Mouse (Mus musculus) MEL (cell line): ENCODE data around the gene Atp2c1. TPM values are rescaled to one million over a fixed set of nuclear protein-coding genes. Genes with fewer than 3 reads are reported as not detected.

Experiments used
- DNase-seq: peaks from one replicate; pipeline ENCODE4 v3.0.0; 2011; ENCODE audit warnings: low read depth, low spot score
- H3K27ac ChIP-seq: 2 replicates; pipeline ENCODE4 v1.5.1; 2012; ENCODE audit warnings: low read depth, mild to moderate bottlenecking, control low read depth, low read length, moderate library complexity; ENCODE audit not compliant: control insufficient read depth
- H3K27me3 ChIP-seq, 2 experiments: fragments of 150-350 bp in 1 of 2; sonication (generic) in 1 of 2; 2 replicates each; pipeline ENCODE4 v1.6.1; 2012; ENCODE audit warnings: low read length in 2 of 2, mild to moderate bottlenecking in 2 of 2, improper control_type of control experiment in 1 of 2, moderate library complexity in 1 of 2; ENCODE audit not compliant: insufficient read depth in 2 of 2, control insufficient read depth in 1 of 2
- H3K36me3 ChIP-seq, 2 experiments: 2 replicates each; pipeline ENCODE4 v1.6.1; 2012 to 2014; ENCODE audit warnings: low read length in 2 of 2, improper control_type of control experiment in 1 of 2, inconsistent platforms in 1 of 2, mild to moderate bottlenecking in 1 of 2; ENCODE audit not compliant: insufficient read depth in 2 of 2, control insufficient read depth in 1 of 2
- H3K4me1 ChIP-seq, 2 experiments: fragments of 150-350 bp in 1 of 2; sonication (generic) in 1 of 2; 2 replicates each; pipeline ENCODE4 v1.6.1; 2012; ENCODE audit warnings: low read length in 2 of 2, improper control_type of control experiment in 1 of 2, mild to moderate bottlenecking in 1 of 2; ENCODE audit not compliant: insufficient read depth in 2 of 2, control insufficient read depth in 1 of 2
- H3K4me3 ChIP-seq, 2 experiments: fragments of 150-350 bp in 1 of 2; sonication (generic) in 1 of 2; 2 replicates each; pipeline ENCODE4 v1.5.1; 2012; ENCODE audit warnings: low read depth in 2 of 2, low read length in 2 of 2, mild to moderate bottlenecking in 2 of 2, moderate library complexity in 2 of 2, control low read depth in 1 of 2, improper control_type of control experiment in 1 of 2; ENCODE audit not compliant: control insufficient read depth in 1 of 2, insufficient read depth in 1 of 2
- H3K79me2 ChIP-seq: 2 replicates; pipeline ENCODE4 v1.6.1; 2012; ENCODE audit warnings: mild to moderate bottlenecking, low read length, moderate library complexity; ENCODE audit not compliant: control insufficient read depth, poor library complexity, insufficient read depth
- H3K9ac ChIP-seq: 2 replicates; pipeline ENCODE4 v1.6.1; 2012; ENCODE audit warnings: low read depth, mild to moderate bottlenecking, control low read depth, low read length, moderate library complexity; ENCODE audit not compliant: control insufficient read depth, poor library complexity, severe bottlenecking
- H3K9me3 ChIP-seq: fragments of 150-350 bp; sonication (generic); replicated peaks from 2 replicates; pipeline ENCODE4 v1.6.1; 2012; ENCODE audit warnings: mild to moderate bottlenecking, low read length, improper control_type of control experiment, moderate library complexity; ENCODE audit not compliant: insufficient read depth
- BHLHE40 ChIP-seq: IDR thresholded peaks from 2 replicates; pipeline ENCODE4 v1.6.1; 2012; ENCODE audit warnings: low read depth, mild to moderate bottlenecking, inconsistent platforms, low read length, improper control_type of control experiment, borderline replicate concordance
- CHD2 ChIP-seq: IDR thresholded peaks from 2 replicates; pipeline ENCODE4 v1.6.1; 2011; ENCODE audit warnings: low read length, improper control_type of control experiment
- CTCF ChIP-seq, 3 experiments: IDR thresholded peaks in 2 of 3; conservative IDR thresholded peaks in 1 of 3; 2 replicates each; pipeline ENCODE4 v1.5.1; 2011 to 2012; ENCODE audit warnings: low read length in 3 of 3, low read depth in 2 of 3, mild to moderate bottlenecking in 2 of 3, improper control_type of control experiment in 1 of 3, inconsistent platforms in 1 of 3, mixed read lengths in 1 of 3, moderate library complexity in 1 of 3; ENCODE audit not compliant: control insufficient read depth in 1 of 3, insufficient read depth in 1 of 3, poor library complexity in 1 of 3, severe bottlenecking in 1 of 3
- E2F4 ChIP-seq: IDR thresholded peaks from 2 replicates; pipeline ENCODE4 v1.6.1; 2011; ENCODE audit warnings: low read depth, low read length, improper control_type of control experiment, borderline replicate concordance
- ELF1 ChIP-seq: IDR thresholded peaks from 2 replicates; pipeline ENCODE4 v1.6.1; 2014; ENCODE audit warnings: low read depth, mild to moderate bottlenecking, inconsistent platforms, low read length, improper control_type of control experiment, moderate library complexity
- ETS1 ChIP-seq: IDR thresholded peaks from 2 replicates; pipeline ENCODE4 v1.6.1; 2012; ENCODE audit warnings: low read depth, mild to moderate bottlenecking, inconsistent platforms, low read length, improper control_type of control experiment, moderate library complexity
- GABPA ChIP-seq: IDR thresholded peaks from 2 replicates; pipeline ENCODE4 v1.6.1; 2012; ENCODE audit warnings: low read depth, mild to moderate bottlenecking, inconsistent platforms, low read length, improper control_type of control experiment, moderate library complexity
- GATA1 ChIP-seq: IDR thresholded peaks from 2 replicates; pipeline ENCODE4 v1.6.1; 2011; ENCODE audit warnings: low read depth, low read length, improper control_type of control experiment
- HCFC1 ChIP-seq: IDR thresholded peaks from 2 replicates; pipeline ENCODE4 v1.6.1; 2012; ENCODE audit warnings: low read depth, mild to moderate bottlenecking, inconsistent platforms, low read length, improper control_type of control experiment, moderate library complexity
- MAFK ChIP-seq: IDR thresholded peaks from 2 replicates; pipeline ENCODE4 v1.6.1; 2011; ENCODE audit warnings: low read depth, mild to moderate bottlenecking, low read length, improper control_type of control experiment, borderline replicate concordance
- MAX ChIP-seq: IDR thresholded peaks from 2 replicates; pipeline ENCODE4 v1.6.1; 2011; ENCODE audit warnings: low read length, improper control_type of control experiment
- MAZ ChIP-seq: IDR thresholded peaks from 2 replicates; pipeline ENCODE4 v1.6.1; 2012; ENCODE audit warnings: low read depth, mild to moderate bottlenecking, inconsistent platforms, low read length, improper control_type of control experiment
- NELFE ChIP-seq: IDR thresholded peaks from 2 replicates; pipeline ENCODE4 v1.6.1; 2011; ENCODE audit warnings: low read depth, low read length, improper control_type of control experiment
- POLR2A ChIP-seq, 2 experiments: IDR thresholded peaks; 2 replicates each; pipeline ENCODE4 v1.6.1; 2011 to 2012; ENCODE audit warnings: low read length in 2 of 2, mild to moderate bottlenecking in 2 of 2, control low read depth in 1 of 2, improper control_type of control experiment in 1 of 2, low read depth in 1 of 2, moderate library complexity in 1 of 2; ENCODE audit not compliant: control insufficient read depth in 1 of 2, insufficient read depth in 1 of 2, poor library complexity in 1 of 2
- POLR2AphosphoS2 ChIP-seq: IDR thresholded peaks from 2 replicates; pipeline ENCODE4 v1.6.1; 2011; ENCODE audit warnings: low read length, improper control_type of control experiment
- RAD21 ChIP-seq: IDR thresholded peaks from 2 replicates; pipeline ENCODE4 v1.6.1; 2011; ENCODE audit warnings: mild to moderate bottlenecking, low read depth, low read length, improper control_type of control experiment
- RCOR1 ChIP-seq: IDR thresholded peaks from 2 replicates; pipeline ENCODE4 v1.6.1; 2012; ENCODE audit warnings: low read depth, mild to moderate bottlenecking, inconsistent platforms, low read length, improper control_type of control experiment
- TAL1 ChIP-seq: IDR thresholded peaks from 2 replicates; pipeline ENCODE4 v1.6.1; 2012; ENCODE audit warnings: mild to moderate bottlenecking, inconsistent platforms, low read length, moderate library complexity, mixed read lengths
- TBP ChIP-seq: IDR thresholded peaks from 2 replicates; pipeline ENCODE4 v1.8.0; 2011; ENCODE audit warnings: low read depth, low read length, improper control_type of control experiment
- USF2 ChIP-seq, 2 experiments: IDR thresholded peaks; 2 replicates each; pipeline ENCODE4 v1.6.1; 2011 to 2012; ENCODE audit warnings: improper control_type of control experiment in 2 of 2, low read length in 2 of 2, borderline replicate concordance in 1 of 2, inconsistent platforms in 1 of 2, low read depth in 1 of 2, mild to moderate bottlenecking in 1 of 2; ENCODE audit not compliant: insufficient read depth in 1 of 2
- ZC3H11A ChIP-seq: IDR thresholded peaks from 2 replicates; pipeline ENCODE4 v1.6.1; 2012; ENCODE audit warnings: low read depth, mild to moderate bottlenecking, inconsistent platforms, low read length, improper control_type of control experiment
- ZMIZ1 ChIP-seq: IDR thresholded peaks from 2 replicates; pipeline ENCODE4 v1.6.1; 2012; ENCODE audit warnings: low read depth, mild to moderate bottlenecking, inconsistent platforms, low read length, improper control_type of control experiment, moderate library complexity
- ZNF384 ChIP-seq: IDR thresholded peaks from 2 replicates; pipeline ENCODE4 v1.6.1; 2012; ENCODE audit warnings: low read depth, mild to moderate bottlenecking, inconsistent platforms, low read length, improper control_type of control experiment
- polyA plus RNA-seq, 2 experiments: library from polyadenylated mRNA; stranded (reverse) in 1 of 2; unstranded in 1 of 2; fragments of >175 nt in 1 of 2; fragments of >200 nt in 1 of 2; gene quantifications; 2 replicates each; pipeline versions ENCODE4 v1.2.1 to v1.2.4; 2012; ENCODE audit warnings: low replicate concordance in 2 of 2, low read depth in 1 of 2; ENCODE audit not compliant: insufficient read length in 2 of 2, insufficient read depth in 1 of 2, missing spikeins in 1 of 2
- total RNA-seq: library from RNA; depleted of rRNA; stranded (reverse); fragments of 300-350 nt; gene quantifications from 2 replicates; pipeline ENCODE4 v1.2.3, GENCODE M21; 2012

Atp2c1 gene
- total and polyA plus RNA-seq, 3 experiments: 32.7 to 33.6 TPM; not detected in 1

- Histone ChIP-seq H3K36me3 (no peaks in the 10 kb centered on the region), H3K9ac (no peak overlapping the region), H3K4me3 (no peak overlapping the region), H3K27ac (no peak overlapping the region), H3K4me1 (no peaks in the 10 kb centered on the region), H3K27me3 (no peaks in the 10 kb centered on the region; a peak in 1 of 4 replicates), H3K9me3 (no peaks in the 10 kb centered on the region), H3K79me2 (no peaks in the 10 kb centered on the region)
- DNase-seq: no peak
- TF ChIP-seq TBP: no peak
- TF ChIP-seq ELF1: no peak
- no peak for TF ChIP-seq RAD21
- TF ChIP-seq USF2 (IDR thresholded peaks at IDR 0.05; ENCODE audit: borderline replicate concordance in 1 of 2, insufficient read depth in 1 of 2, low read depth in 1 of 2, low read length in 2 of 2): no peak
- TF ChIP-seq HCFC1: no peak
- TF ChIP-seq POLR2AphosphoS2: no peak
- no peak for TF ChIP-seq POLR2A (IDR thresholded peaks at IDR 0.05; ENCODE audit: control insufficient read depth in 1 of 2, insufficient read depth in 1 of 2, low read depth in 1 of 2, low read length in 2 of 2, poor library complexity in 1 of 2)
- TF ChIP-seq GATA1: no peak
These were observed 150.7 kb downstream of the Atp2c1 start for GRCm38 (mm10) chr9:105376411-105376810.

GRCm38 (mm10) chr9:105374361-105374760 is 152.8 kb downstream of the Atp2c1 start:
- no peak overlapping the region for H3K27ac ChIP-seq
- TF ChIP-seq ETS1: no peak
- TF ChIP-seq CHD2: no peak
- no peak for TF ChIP-seq TBP
- TF ChIP-seq ZNF384: no peak
- no peak for TF ChIP-seq NELFE
- TF ChIP-seq BHLHE40: no peak
- TF ChIP-seq E2F4: no peak
- no peak for TF ChIP-seq TAL1
- no peak for TF ChIP-seq MAX
- no peak for TF ChIP-seq ZMIZ1
- no peak for TF ChIP-seq MAZ
- TF ChIP-seq ZC3H11A: no peak
- TF ChIP-seq POLR2A (IDR thresholded peaks at IDR 0.05; ENCODE audit: control insufficient read depth in 1 of 2, insufficient read depth in 1 of 2, low read depth in 1 of 2, low read length in 2 of 2, poor library complexity in 1 of 2): no peak
- TF ChIP-seq CTCF (IDR thresholded peaks at IDR 0.05 in 2 of 3, conservative IDR thresholded peaks at IDR 0.05 in 1 of 3; ENCODE audit: control insufficient read depth in 1 of 3, insufficient read depth in 1 of 3, low read depth in 2 of 3, low read length in 3 of 3, poor library complexity in 1 of 3, severe bottlenecking in 1 of 3): no peak
- TF ChIP-seq MAFK: no peak
- TF ChIP-seq RCOR1: no peak
- TF ChIP-seq USF2 (IDR thresholded peaks at IDR 0.05; ENCODE audit: borderline replicate concordance in 1 of 2, insufficient read depth in 1 of 2, low read depth in 1 of 2, low read length in 2 of 2): no peak
- no peak for TF ChIP-seq ELF1
- no peak for TF ChIP-seq GABPA
- no peaks in the 10 kb centered on the region for H3K9me3 ChIP-seq
- no peak overlapping the region for H3K4me3 ChIP-seq
- H3K79me2 ChIP-seq: no peaks in the 10 kb centered on the region
- H3K36me3 ChIP-seq: no peaks in the 10 kb centered on the region
- H3K4me1 ChIP-seq: no peaks in the 10 kb centered on the region
- no peaks in the 10 kb centered on the region for H3K27me3 ChIP-seq
- no peak for DNase-seq
- no peak overlapping the region for H3K9ac ChIP-seq
